Mouse (Mus musculus): Measurements from ENCODE around the gene Lmbr1l.

The Lmbr1l gene

GRCm38 (mm10) chr15:98894746-98895634, 23.0 kb downstream of the Lmbr1l start:
- DNase-seq = no peak

- DNase-seq = no peak
Measured at GRCm38 (mm10) chr15:98893940-98894745, 23.9 kb downstream of the Lmbr1l start, which contains the start of gene Rhebl1. TSS of gene Rhebl1 (minus strand) at chr15:98894540.

GRCm38 (mm10) chr15:98893036-98893435, 25.0 kb downstream of the Lmbr1l start:
- no peak for DNase-seq

GRCm38 (mm10) chr15:98891907-98892606, 26.0 kb downstream of the Lmbr1l start:
- peak in 1 of 2 experiments; percentile 36 for DNase-seq

GRCm38 (mm10) chr15:98891198-98891742, 26.8 kb downstream of the Lmbr1l start:
- DNase-seq = no peak

- DNase-seq = no peak
Measured at GRCm38 (mm10) chr15:98887526-98887925, 30.5 kb downstream of the Lmbr1l start.

- DNase-seq = no peak
Measured at GRCm38 (mm10) chr15:98886667-98887387, 31.2 kb downstream of the Lmbr1l start.

GRCm38 (mm10) chr15:98884106-98884505, 33.9 kb downstream of the Lmbr1l start:
- no peak for DNase-seq

- DNase-seq = no peak
Measured at GRCm38 (mm10) chr15:98883661-98884060, 34.4 kb downstream of the Lmbr1l start.

GRCm38 (mm10) chr15:98881656-98882008, 36.4 kb downstream of the Lmbr1l start:
- DNase-seq = no peak

GRCm38 (mm10) chr15:98880978-98881655, 36.9 kb downstream of the Lmbr1l start:
- DNase-seq = peak; percentile 89 to 94

GRCm38 (mm10) chr15:98877331-98877730, 40.7 kb downstream of the Lmbr1l start:
- no peak for DNase-seq

- DNase-seq = peak; percentile 81 to 88
Measured at GRCm38 (mm10) chr15:98871916-98872888, 45.8 kb downstream of the Lmbr1l start.

GRCm38 (mm10) chr15:98871070-98871915, 46.7 kb downstream of the Lmbr1l start, which contains the start of gene Kmt2d:
TSS of gene Kmt2d (minus strand) at chr15:98871204.
- DNase-seq = peak in 1 of 2 experiments; percentile 44

- peak in 1 of 2 experiments; percentile 45 for DNase-seq
Measured at GRCm38 (mm10) chr15:98870179-98871069, 47.6 kb downstream of the Lmbr1l start.

GRCm38 (mm10) chr15:98869342-98870178, 48.5 kb downstream of the Lmbr1l start:
- DNase-seq = no peak

Data from thymus, adult 18-20 months (tissue).